Mouse (Mus musculus) urinary bladder, postnatal 14 days (tissue): ENCODE data around the gene Sall1.

Source experiments
- DNase-seq: peaks from one replicate; pipeline ENCODE4 v3.0.0; 2021; ENCODE audit warnings: low spot score

Sall1 gene

DNA sequence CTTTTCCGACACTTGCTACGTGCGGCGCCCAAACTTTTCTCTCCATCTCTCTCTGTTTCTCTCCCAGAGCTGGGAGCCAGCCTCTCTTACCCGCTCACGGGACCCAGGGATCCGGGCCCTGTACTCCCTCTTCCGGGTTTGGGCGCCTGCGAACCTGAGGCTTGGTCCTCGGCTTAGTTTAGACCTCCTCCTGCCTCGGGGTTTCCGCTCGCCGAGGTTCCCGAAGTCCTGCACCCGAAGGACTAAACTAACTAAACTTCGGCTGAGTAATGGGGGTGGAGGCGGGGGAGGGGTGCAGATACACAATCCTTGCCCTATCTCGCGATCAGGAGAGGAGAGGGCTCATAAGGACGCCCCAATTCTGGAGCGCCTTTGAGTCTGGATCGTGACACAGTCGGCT is at the start of gene Sall1:
Sall1 (minus strand) TSS at position 223 of the 400 bp plus-strand sequence.
- DNase-seq, result no peak

DNA sequence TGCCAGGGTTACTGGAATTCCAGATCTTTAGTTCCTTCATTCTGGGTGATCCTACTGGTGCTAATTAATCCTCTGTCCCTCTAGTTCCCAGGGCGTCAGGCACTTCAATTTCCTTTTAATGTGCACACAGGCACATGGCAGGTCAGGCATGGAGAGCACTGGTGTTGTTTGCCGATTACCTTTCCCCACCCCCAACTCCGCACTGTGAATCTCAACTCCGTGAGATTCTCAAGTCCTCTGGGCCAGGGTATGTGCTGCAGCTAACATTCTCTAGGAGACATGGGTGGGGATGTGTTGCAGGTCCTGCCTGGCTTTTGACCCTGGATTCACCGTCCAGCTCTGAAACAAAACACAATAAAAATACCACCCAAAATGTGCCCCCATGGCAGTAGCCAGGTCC is 46.0 kb upstream of the Sall1 start:
- no peak for DNase-seq

DNA sequence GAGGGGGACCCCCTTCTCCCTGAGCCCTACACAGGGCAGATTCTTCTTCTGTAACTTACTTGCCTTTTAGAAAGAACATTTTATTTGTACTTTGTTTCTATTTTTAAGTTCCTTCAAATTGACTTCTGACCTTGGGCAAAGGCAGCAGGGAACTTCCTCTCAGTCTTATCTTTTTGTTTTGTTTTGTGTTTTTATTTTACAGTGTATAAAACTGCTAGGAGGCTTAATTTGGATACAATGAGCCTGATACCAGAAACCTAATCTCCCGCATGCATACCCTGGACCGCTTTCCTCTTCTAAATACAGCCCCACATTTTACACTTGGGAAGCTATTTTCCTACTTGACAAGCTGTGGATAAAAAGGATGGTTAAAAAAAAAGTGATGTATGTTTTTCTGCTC is 35.2 kb upstream of the Sall1 start:
- DNase-seq, result no peak

DNA sequence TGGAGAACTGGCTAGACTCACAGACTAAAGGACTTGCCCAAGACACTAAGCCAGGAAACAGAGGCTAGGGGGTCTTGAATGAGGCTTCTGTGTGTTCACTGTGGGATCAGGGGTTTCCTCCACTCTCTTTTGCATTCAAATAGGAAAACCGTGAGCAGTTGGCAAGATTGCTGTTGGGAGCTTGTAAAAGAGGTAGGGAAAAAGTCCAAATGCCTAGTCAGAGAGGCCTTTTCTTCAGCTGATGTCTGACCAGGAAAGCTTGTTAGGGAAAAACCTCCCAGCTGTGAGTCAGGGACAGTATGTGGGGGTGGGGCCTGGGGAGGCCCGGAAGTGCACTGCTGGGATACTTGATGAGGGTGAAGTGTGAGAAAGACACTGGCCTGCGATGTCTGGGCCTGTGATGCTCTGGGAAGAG is 29.0 kb upstream of the Sall1 start:
- no peak for DNase-seq

DNA sequence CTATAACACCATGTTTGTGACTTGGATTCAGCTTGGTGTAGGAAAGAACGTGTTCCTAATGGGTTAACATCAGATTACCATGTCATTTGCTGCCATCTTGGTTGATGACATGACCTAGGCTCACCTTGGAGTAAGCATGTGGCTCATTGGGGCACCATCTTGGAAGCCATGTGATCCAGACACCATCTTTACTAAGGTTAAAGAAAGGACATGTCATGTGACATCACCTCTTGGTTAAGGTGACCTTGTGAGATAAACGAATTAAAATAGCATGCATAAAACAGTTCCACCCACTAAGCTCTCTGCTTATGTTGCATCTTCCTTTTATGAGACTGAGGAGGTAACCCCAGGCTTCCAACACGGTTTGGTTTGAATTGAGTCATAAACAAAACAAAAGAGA is 23.5 kb upstream of the Sall1 start:
- DNase-seq, result no peak

DNA sequence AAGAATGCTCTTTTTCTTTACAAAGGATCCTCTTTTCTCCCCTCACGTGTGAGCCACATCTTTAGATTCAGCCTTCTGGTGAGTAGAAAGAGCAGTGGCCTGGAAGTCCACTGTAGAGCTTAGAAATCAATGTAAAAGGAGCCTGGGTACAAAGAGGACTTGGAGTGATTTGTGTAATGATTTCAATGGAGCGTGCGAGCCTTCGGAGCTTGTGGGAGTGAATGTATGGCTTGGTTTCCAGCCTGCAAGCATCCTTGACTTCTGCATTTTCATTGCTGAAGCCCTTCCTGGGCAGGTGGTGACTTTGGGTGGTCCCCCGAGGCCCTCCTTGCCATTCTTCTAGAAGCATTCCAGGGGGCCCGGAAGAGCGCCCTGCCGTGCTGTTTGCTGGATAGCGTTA is 20.1 kb upstream of the Sall1 start:
- DNase-seq, result no peak

DNA sequence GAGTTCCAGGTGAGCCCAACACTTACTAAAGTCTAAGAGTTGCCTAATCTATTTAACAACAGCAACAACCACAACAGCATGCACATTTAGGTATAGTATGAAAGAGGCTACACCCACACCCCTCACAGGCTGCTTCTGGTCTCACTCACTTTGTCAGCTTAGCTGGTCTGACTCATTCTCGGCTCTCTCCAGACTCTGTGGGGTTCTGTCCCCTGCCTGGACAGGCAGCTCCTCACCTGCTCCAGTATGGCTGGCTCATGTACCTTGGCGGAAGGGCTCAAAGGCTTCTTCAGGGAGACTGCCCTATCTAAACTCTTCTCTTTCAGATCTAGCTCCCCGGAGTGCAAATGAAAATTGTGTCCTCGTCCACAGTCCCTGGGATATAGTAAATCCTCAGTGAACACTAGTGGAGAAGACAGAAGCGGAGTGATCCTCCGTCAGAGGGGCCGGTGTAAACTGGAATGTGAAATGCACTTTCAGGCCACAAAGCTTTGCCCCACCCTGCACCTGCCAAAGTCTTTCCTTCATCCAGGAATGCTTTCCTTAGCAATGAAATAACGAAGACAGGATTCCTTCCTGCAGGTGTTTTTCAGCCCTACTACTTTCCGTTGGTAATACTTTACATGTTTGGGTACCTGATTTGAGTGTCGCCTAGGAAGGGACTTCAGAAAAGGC is 19.5 kb upstream of the Sall1 start:
- no peak for DNase-seq

DNA sequence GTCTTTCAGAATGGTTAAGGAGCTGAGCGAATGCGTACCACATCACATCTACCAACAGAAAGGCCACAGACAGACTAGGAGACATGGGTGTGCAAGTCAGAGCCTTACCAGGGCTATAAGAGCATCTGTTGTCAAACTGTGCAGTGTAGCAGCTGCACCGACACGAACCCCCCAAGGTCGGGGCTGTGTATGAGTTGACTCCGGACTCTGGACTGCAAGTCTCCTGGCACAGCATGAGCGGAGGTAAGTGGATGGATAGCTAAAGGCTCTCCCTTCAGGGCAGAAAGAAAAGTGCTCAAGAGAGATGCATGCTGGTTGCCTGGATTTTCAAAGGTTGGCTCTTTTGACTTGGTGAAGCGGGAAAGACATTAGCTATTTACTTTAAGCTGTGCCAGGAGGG is 16.8 kb upstream of the Sall1 start:
- DNase-seq, result no peak

DNA sequence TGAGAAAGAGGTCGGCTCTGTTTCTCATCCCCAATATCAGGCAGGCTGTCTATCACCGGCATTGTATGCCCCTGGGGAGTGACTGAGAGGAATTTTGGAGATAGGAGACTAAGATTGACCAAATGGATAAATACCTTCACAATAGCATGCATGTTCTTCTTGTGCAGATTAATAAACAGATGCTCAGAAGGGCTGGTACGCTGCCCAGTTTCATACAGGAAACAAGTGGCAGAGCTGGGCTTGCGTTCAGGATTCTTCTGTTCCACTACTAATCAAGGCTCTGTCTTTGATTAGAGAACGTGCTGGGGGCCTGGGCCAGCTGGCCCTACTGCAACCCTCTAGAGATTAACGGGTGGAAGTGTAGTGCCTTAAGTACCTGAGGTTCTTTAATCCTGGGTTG is 15.5 kb upstream of the Sall1 start:
- DNase-seq, result no peak

DNA sequence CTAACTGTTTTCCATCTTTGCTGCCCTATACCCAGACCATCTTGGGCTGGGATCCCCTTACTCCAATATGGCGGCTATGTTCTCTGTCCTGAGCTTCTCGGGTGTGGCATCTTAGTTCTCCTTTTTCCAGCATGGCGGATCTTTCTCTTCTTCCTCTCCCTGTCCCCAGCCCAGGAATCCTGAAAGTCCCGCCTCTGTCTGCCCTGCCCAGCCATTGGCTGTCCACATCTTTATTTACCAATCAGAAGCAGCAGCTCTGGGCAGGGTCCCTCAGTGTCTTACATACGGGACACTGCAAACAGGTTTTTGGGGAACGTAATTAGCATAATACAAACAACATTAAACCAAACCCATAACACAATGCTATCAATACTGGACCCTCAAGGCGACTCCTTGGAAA is 8.9 kb upstream of the Sall1 start:
- DNase-seq, result no peak

DNA sequence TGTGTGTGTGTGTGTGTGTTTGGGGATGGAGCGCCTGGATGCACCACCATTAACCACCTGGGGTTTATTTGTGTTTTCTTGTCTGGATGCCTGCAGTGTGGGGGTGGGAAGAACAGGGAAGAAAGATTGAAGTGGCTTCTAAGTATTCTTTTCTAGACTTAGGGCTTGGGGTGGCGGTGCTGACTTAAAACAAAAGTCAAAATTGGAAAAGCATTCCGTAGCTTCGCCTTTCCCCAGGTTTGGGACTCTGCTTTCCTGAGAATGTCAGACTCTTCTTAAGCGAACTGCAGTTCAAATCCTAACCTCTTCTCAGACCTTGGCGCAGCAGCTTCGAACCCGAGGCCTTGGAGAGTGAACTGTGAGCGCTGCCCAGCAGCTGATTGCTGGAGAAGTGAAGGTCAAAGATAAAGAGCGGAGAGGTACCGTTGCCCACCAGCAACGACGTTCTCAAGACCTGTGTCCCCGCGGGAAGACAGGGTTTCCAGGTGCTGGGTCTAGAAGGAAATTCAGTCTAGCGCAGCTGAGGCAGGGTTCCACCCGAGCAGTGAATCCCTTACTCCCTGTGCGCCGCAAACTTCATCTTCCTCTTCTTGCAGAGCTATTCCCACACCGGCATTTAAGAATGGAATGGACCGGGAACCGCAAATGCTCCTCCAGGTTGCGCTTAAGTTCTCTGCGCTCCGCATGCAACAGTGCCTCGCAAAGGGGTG is 2.8 kb upstream of the Sall1 start:
- no peak for DNase-seq

DNA sequence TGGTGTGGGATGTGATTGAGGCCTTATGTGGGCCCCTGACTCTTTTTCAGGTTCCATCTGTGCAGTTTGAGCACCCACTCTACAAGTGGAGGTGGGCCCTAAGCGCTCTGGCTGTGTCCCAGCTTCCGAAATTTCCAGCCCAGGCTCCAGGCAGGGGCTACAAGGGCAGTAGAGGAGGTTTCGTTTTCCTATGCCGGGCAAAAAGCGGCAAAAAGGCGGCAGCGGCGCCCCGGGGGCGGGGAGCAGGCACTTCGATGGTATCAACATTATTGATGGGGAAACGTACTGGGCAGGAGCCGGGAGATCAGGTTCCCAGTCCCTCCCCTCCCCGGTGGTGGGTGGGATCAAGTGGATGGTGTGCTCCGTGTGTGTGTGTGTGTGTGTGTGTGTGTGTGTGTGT is 2.3 kb upstream of the Sall1 start:
- peak; percentile 24 for DNase-seq

DNA sequence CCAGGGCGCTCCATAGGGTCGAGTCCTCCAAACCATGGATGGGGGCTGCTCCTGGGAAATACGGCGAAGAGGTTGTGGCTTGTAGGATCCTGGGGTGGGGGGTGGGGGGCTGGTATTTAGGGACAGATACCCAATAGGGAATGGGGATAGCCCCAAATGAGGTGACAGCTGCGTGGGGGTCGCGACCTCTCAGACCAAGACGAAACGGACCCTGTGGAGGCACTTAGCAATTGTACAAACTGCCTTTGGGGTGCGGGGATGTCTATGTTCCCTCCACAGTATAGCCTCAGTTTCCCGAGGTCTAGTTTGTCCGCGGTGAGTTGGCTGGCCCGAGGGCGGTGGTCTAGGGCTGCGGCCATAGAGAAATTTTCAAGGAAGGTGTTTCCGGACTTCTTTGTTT is 1.8 kb upstream of the Sall1 start:
- no peak for DNase-seq

DNA sequence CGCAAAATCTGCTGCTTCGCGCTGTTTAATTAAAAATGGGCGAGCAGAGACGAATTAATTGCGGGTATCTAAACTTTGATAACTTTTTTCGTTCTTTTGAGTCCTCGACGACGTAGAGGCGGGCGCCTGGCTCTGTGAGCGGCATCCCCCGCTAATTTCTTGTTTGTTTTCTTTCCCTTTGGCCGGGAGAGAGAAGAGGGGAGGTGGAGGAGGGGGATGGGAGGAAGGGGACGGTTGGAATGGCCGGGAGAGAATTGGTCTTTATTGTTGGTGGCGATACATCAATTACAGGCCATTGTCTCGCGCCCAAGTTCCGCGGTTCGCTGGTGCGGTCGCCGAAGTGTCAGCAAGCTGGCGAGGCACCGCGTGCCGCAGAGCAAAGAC is 1.2 kb upstream of the Sall1 start:
- DNase-seq, result no peak

DNA sequence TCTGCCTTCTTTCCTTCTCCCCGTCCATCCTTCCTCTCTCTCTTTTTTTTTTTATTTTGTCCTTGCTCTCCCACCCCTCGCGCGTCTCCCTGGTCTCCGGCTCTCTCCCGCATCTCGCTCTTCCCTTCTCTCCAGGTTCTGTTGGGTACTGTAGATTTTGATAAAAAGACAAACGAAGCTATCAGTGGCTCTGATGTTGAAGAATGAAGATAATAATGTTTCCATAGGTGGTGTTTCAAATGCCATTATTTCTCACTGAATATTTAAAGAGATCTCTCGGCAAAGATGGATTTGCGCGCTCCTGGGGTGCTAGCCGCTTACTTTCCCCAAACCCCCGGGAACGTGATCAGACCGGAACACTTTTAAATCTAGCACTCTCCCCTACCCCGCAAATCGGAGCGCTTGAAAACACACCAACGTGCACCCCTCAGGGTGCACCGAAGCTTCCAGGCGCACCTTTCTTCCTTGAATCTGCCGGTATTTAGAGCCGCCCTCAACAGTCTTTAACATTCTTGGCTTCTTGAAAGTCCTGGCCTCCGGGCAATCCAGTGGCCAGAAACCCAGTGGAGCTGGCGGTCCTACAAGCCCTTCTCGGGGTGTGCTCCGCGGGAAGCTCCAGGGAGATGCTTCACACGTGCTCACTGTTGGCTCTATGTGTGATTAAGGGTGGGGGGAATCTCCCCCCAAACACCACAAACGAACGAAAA is 702 bp upstream of the Sall1 start:
- no peak for DNase-seq

DNA sequence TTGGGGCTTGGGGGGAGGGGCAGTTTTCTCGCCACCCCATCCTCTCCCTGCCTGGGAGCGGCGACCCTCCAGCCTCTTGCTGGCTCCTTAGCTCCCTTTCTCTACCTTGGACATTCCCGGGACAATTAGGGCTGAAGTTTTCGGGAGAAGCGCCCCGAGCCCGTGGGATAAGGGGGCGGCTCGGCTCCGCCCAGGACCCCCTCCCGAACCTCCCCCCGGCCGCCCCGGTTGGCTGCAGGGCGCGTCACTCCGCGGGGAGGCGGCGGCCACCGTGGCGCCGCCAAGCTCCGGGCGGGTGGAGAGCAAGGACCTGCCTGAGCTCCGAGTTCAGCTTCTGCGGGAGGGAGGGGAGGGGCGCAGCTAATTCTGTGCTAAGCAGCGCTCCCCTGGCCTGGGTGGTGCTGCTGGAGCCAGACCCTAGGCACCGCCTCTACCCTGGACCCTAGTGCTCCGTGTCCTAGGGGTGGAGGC is 556 bp downstream of the Sall1 start:
- no peak for DNase-seq

DNA sequence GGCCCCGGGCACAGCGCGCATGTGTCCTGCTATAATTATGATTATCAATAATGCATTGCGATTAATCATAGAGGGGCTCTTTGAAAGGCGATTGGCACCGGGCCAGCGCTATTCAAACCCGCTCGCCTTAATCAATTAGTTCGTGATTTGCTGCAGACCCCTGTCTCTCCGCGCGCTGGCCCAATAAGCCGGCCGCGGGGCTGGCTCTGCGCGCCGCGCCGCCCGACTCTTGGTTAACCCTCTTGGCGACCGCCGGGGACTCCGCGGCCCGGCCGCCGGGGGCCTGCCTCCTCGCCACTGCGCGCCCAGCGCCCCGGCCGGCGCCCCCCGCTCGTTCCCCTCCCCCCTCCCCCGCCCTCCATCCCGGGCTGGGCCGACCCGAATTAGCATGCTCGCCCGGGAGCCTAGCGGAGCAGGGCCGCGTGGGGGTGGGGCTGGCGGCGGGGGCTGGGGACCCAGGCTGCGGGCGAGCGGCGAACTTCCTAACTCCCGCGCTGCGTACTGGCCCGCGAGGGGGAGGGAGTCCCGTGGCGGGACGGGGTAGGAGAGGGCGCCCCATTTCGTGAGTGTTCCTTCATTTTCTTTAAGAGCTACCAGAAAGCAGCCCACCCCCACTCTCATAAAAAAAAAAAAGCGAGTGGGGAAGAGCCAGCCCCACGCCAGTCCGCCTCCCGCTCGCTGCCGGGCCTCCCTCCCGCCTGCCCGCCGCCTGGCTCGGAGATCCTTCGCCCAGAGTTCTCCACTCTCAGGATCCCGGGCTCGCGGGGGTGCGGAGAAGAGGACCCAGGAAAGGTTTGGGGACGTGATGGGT is 1.2 kb downstream of the Sall1 start:
- DNase-seq, result no peak

DNA sequence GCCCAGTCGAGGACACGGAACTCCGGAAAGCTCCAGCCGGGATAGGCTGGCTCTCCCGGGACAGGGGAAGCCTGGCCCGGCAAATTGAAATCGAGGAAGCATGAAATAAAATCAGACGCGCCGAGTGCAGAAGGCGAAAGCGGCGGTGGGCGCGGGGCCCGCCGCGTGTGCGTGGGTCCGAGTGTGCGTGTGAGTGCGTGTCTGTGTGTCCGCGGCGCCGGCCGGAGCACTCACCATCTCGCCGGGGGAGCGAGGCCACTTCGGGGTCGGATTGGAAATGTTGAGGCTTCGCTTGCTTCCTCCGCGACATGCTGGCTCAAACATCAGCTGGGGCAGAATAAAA is 1.9 kb downstream of the Sall1 start:
- DNase-seq, result no peak

DNA sequence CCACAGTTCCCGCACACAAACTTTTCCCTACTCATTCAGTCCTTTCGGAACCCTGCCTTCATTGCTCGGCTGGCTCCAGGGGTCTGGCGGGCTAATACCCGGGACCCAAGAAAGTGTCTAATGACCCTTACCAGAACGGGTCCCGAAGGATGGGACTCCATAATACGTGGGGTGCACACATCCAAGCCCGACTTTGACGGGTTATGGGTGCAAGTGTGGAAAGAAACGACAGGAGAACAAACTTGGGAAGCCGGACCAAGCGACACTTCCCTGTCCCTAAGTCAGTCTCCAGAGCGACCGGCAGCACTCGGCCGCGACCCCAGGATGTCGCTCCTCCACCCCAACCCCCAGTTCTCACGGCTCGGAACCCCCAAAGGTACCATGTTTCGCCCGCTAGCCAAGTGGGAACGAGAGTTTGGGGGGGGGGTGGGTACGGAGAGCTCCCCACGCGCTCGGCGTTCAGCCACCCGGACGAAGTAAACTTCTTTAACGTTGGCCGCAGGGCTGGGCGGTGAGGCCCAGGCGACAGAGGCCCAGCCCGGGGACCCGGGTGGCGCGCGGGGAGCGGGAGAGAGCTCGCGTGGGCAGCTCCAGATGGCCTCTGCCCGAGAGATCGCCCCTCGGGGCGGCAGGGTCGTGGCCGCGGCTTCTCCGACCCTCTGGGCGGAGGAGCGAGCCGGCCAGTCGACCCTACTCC is 2.4 kb downstream of the Sall1 start:
- no peak for DNase-seq

DNA sequence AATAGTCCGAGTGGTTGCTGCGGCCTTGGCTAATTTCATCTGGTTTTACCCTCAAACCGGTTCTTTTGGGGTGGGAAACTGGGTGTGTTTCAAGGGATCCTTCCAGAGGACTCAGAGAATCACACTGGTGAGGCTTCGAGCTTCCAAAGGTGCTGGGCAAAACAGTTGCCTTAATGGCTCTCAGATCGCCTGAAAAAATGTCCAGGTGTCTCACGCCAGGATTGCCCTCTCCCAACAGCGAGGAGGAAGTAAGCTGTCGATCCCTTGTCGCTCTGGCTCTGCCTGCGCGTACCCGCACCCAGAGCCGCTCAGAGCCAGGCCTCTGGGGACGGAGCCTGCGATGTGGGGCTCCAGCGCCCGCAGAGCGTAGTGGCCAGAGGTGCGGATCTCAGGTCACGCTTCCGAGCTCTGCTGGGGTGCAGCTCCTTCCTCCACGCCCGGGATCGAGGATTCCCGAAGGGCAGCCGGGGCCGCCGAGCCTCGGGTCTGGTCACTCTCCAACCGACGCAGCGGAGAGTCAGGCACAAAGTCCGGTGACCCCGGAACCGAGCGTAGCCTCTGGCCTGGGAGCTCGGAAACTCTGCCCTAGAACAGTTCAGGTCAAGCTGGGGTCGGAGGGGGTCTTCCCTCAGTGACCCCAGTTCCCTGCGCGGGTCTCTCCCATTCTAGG is 3.1 kb downstream of the Sall1 start:
- no peak for DNase-seq

DNA sequence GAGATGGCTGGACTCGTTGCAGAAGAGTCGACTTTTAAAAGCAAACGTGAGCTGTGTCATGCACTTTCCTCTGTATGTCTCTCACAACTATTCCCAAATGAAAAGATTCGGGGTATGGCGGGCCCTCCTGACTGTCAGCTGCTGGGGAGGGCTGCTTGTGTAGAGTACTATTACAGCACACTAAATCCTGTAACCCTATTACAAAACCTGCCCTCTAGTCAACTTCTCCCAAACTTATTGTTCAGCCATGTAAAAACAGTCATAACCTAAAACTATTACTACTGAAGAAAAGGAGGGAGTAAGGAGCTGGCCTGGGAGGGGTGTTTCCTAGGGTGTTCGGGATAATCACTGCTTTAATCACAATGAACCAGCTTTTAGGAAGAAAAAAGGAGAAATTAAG is 4.1 kb downstream of the Sall1 start:
- DNase-seq, result no peak
